Mouse (Mus musculus) ZHBTc4 (cell line): Measurements from ENCODE around the gene Ralbp1.

Experiments
- DNase-seq: peaks from one replicate; pipeline ENCODE4 v3.0.0-alpha.2; 2011; ENCODE audit warnings: low read depth, low spot score

The Ralbp1 gene

GRCm38 (mm10) chr17:65850487-65850886 lies 35.1 kb downstream of the Ralbp1 start:
- no peak for DNase-seq

- no peak for DNase-seq
These were observed 37.7 kb downstream of the Ralbp1 start for GRCm38 (mm10) chr17:65847694-65848449.

GRCm38 (mm10) chr17:65845423-65845822 lies 40.2 kb downstream of the Ralbp1 start:
- no peak for DNase-seq

- no peak for DNase-seq
These were observed 42.8 kb downstream of the Ralbp1 start for GRCm38 (mm10) chr17:65842669-65843381.

- DNase-seq, result no peak
These were observed 45.9 kb downstream of the Ralbp1 start for GRCm38 (mm10) chr17:65839541-65840256.

GRCm38 (mm10) chr17:65836746-65837145 lies 48.9 kb downstream of the Ralbp1 start:
- DNase-seq, result no peak

- no peak for DNase-seq
These were observed 51.7 kb downstream of the Ralbp1 start for GRCm38 (mm10) chr17:65833891-65834290.

GRCm38 (mm10) chr17:65830216-65830863 lies 55.3 kb downstream of the Ralbp1 start:
- no peak for DNase-seq

- DNase-seq, result no peak
These were observed 56.6 kb downstream of the Ralbp1 start for GRCm38 (mm10) chr17:65828951-65829350.

GRCm38 (mm10) chr17:65827904-65828303 lies 57.7 kb downstream of the Ralbp1 start:
- DNase-seq, result no peak

- DNase-seq, result no peak
These were observed 58.3 kb downstream of the Ralbp1 start for GRCm38 (mm10) chr17:65827119-65827840.

GRCm38 (mm10) chr17:65826257-65826656 lies 59.3 kb downstream of the Ralbp1 start:
- DNase-seq, result no peak

- no peak for DNase-seq
These were observed 61.4 kb downstream of the Ralbp1 start for GRCm38 (mm10) chr17:65824246-65824645.

- no peak for DNase-seq
These were observed 63.2 kb downstream of the Ralbp1 start for GRCm38 (mm10) chr17:65822423-65822822.

- DNase-seq, result no peak
These were observed 65.4 kb downstream of the Ralbp1 start for GRCm38 (mm10) chr17:65820197-65820596.

GRCm38 (mm10) chr17:65813763-65814162 lies 71.8 kb downstream of the Ralbp1 start:
- DNase-seq, result no peak

- DNase-seq, result no peak
These were observed 74.6 kb downstream of the Ralbp1 start for GRCm38 (mm10) chr17:65811032-65811431.

- DNase-seq, result no peak
These were observed 79.2 kb downstream of the Ralbp1 start for GRCm38 (mm10) chr17:65806416-65806815.

GRCm38 (mm10) chr17:65805966-65806365 lies 79.6 kb downstream of the Ralbp1 start:
- DNase-seq, result no peak

- DNase-seq, result no peak
These were observed 83.6 kb downstream of the Ralbp1 start for GRCm38 (mm10) chr17:65802026-65802425.

GRCm38 (mm10) chr17:65800451-65800850 lies 85.1 kb downstream of the Ralbp1 start:
- DNase-seq, result no peak
